Mouse (Mus musculus) layer of hippocampus, postnatal 25 days (tissue): ENCODE data around the gene Senp1. TPM values are rescaled to one million over a fixed set of nuclear protein-coding genes. Genes with fewer than 3 reads are reported as not detected.

Experiments used
- DNase-seq, 2 experiments: peaks; one replicate each; pipeline ENCODE4 v3.0.0; 2022; ENCODE audit warnings: mixed read lengths in 2 of 2, low spot score in 1 of 2; ENCODE audit errors: extremely low spot score in 1 of 2
- total RNA-seq, 2 experiments: library from RNA; stranded (reverse); gene quantifications; 2 replicates each; pipeline ENCODE4 v1.2.3; 2021

Gene Senp1
- total RNA-seq, 2 experiments from 2014 or later, result 10.8 to 12.6 TPM

- DNase-seq, result no peak
Observed at GRCm38 (mm10) chr15:98003822-98004739, 89.5 kb downstream of the Senp1 start, which contains the start of gene Col2a1. Gene Col2a1, minus strand, starts transcription at chr15:98004695.

- no peak for DNase-seq
Observed at GRCm38 (mm10) chr15:98002991-98003821, 90.3 kb downstream of the Senp1 start.

- no peak for DNase-seq
Observed at GRCm38 (mm10) chr15:98002113-98002990, 91.2 kb downstream of the Senp1 start.

GRCm38 (mm10) chr15:98001321-98002112 is 92.0 kb downstream of the Senp1 start:
- DNase-seq, result no peak

GRCm38 (mm10) chr15:97999991-98000390 is 93.6 kb downstream of the Senp1 start:
- DNase-seq, result no peak

- no peak for DNase-seq
Observed at GRCm38 (mm10) chr15:97999546-97999945, 94.0 kb downstream of the Senp1 start.

GRCm38 (mm10) chr15:97996716-97997256 is 96.8 kb downstream of the Senp1 start:
- DNase-seq, result peak in 1 of 2 experiments; percentile 27

- DNase-seq, result peak; percentile 38 to 52
Observed at GRCm38 (mm10) chr15:97992712-97993286, 100.7 kb downstream of the Senp1 start.

GRCm38 (mm10) chr15:97992027-97992711 is 101.4 kb downstream of the Senp1 start:
- no peak for DNase-seq

GRCm38 (mm10) chr15:97991285-97991895 is 102.2 kb downstream of the Senp1 start:
- DNase-seq, result no peak

- no peak for DNase-seq
Observed at GRCm38 (mm10) chr15:97990721-97991120, 102.8 kb downstream of the Senp1 start.

GRCm38 (mm10) chr15:97990124-97990523 is 103.4 kb downstream of the Senp1 start:
- no peak for DNase-seq

- DNase-seq, result no peak
Observed at GRCm38 (mm10) chr15:97989544-97989943, 104.0 kb downstream of the Senp1 start.

Other genes with a start within 250 kb of the Senp1 start
- gene Hdac7, start 249.2 kb downstream of the Senp1 start, total RNA-seq, result 10 to 100 TPM; 15.6 to 30.1 TPM
- under 1 TPM in 1 of 2 experiments, not detected in 1; 0.07 TPM for gene Vdr, start 183.1 kb downstream of the Senp1 start, total RNA-seq
- 10 to 100 TPM; 26.8 to 27.2 TPM for gene Tmem106c, start 129.5 kb downstream of the Senp1 start, total RNA-seq
- gene Col2a1, start 89.0 kb downstream of the Senp1 start, total RNA-seq, result 1 to 10 TPM in 1 of 2 experiments, under 1 TPM in 1; 0.42 to 1.0 TPM
- 100 to 1,000 TPM; 348 to 370 TPM for gene Pfkm, start 1.2 kb downstream of the Senp1 start, total RNA-seq
- 10 to 100 TPM; 48.7 to 53.0 TPM for gene Asb8, start 71.9 kb upstream of the Senp1 start, total RNA-seq
- gene Ccdc184, start 73.4 kb upstream of the Senp1 start, total RNA-seq, result 10 to 100 TPM; 10.9 to 12.4 TPM
- not detected for gene Olfr288, start 101.8 kb upstream of the Senp1 start, total RNA-seq
- under 1 TPM in 1 of 2 experiments, not detected in 1; 0.15 TPM for gene Gm44579, start 127.2 kb upstream of the Senp1 start, total RNA-seq
- gene Olfr287, start 127.3 kb upstream of the Senp1 start, total RNA-seq, result 1 to 10 TPM; 3.6 to 5.3 TPM
- not detected for gene Olfr286, start 140.7 kb upstream of the Senp1 start, total RNA-seq
- not detected for gene H1fnt, start 163.5 kb upstream of the Senp1 start, total RNA-seq
- 1 to 10 TPM; 5.9 to 6.8 TPM for gene Zfp641, start 202.4 kb upstream of the Senp1 start, total RNA-seq
- gene Olfr285, start 223.6 kb upstream of the Senp1 start, total RNA-seq, result not detected
- gene Olfr284, start 247.2 kb upstream of the Senp1 start, total RNA-seq, result not detected